Mouse (Mus musculus) embryonic fibroblast, embryonic 13.5 days (primary cell): ENCODE measurements around the gene Erbb4.

Source experiments
- CTCF ChIP-seq: IDR thresholded peaks from 2 replicates; pipeline ENCODE4 v1.5.1; 2011; ENCODE audit warnings: mild to moderate bottlenecking, control low read depth, low read length, moderate library complexity, borderline replicate concordance; ENCODE audit not compliant: insufficient read depth
- POLR2A ChIP-seq: IDR thresholded peaks from 2 replicates; pipeline ENCODE4 v1.6.1; 2011; ENCODE audit warnings: low read depth, mild to moderate bottlenecking, control low read depth, low read length, moderate library complexity

GRCm38 (mm10) chr1:69124147-69124848, 16.4 kb upstream of the Erbb4 start:
- TF ChIP-seq POLR2A (no peak), CTCF (no peak)
